Mouse (Mus musculus): Measurements from ENCODE around the gene Rab26.

Rab26 gene

GRCm38 (mm10) chr17:24534160-24534718 is at the start of gene Rab26:
TSS of gene Rab26 (minus strand) at chr17:24534210.
- no peak for DNase-seq

GRCm38 (mm10) chr17:24580287-24580686 is 46.3 kb upstream of the Rab26 start:
- DNase-seq: no peak

- no peak for DNase-seq
Observed at GRCm38 (mm10) chr17:24579532-24579931, 45.5 kb upstream of the Rab26 start.

- no peak for DNase-seq
Observed at GRCm38 (mm10) chr17:24573811-24574210, 39.8 kb upstream of the Rab26 start.

GRCm38 (mm10) chr17:24572651-24573245 is 38.7 kb upstream of the Rab26 start:
- no peak for DNase-seq

GRCm38 (mm10) chr17:24569837-24570236 is 35.8 kb upstream of the Rab26 start:
- DNase-seq: no peak

GRCm38 (mm10) chr17:24567034-24567779 is 33.2 kb upstream of the Rab26 start:
- peak; percentile 14 for DNase-seq

GRCm38 (mm10) chr17:24565792-24566191 is 31.8 kb upstream of the Rab26 start:
- no peak for DNase-seq

GRCm38 (mm10) chr17:24565092-24565491 is 31.1 kb upstream of the Rab26 start:
- DNase-seq: no peak

GRCm38 (mm10) chr17:24564422-24564821 is 30.4 kb upstream of the Rab26 start:
- no peak for DNase-seq

- no peak for DNase-seq
Observed at GRCm38 (mm10) chr17:24563638-24564037, 29.6 kb upstream of the Rab26 start.

GRCm38 (mm10) chr17:24561592-24561991 is 27.6 kb upstream of the Rab26 start:
- DNase-seq: no peak

- DNase-seq: no peak
Observed at GRCm38 (mm10) chr17:24560301-24561028, 26.5 kb upstream of the Rab26 start.

- no peak for DNase-seq
Observed at GRCm38 (mm10) chr17:24559146-24559545, 25.1 kb upstream of the Rab26 start.

GRCm38 (mm10) chr17:24558600-24559099 is 24.6 kb upstream of the Rab26 start:
- DNase-seq: peak; percentile 14

GRCm38 (mm10) chr17:24557091-24557490 is 23.1 kb upstream of the Rab26 start:
- DNase-seq: no peak

- DNase-seq: no peak
Observed at GRCm38 (mm10) chr17:24551050-24551444, 17.0 kb upstream of the Rab26 start.

- DNase-seq: peak; percentile 79
Observed at GRCm38 (mm10) chr17:24550416-24551049, 16.5 kb upstream of the Rab26 start.

GRCm38 (mm10) chr17:24549618-24550415 is 15.8 kb upstream of the Rab26 start, which contains the start of gene Pkd1:
TSS of gene Pkd1 (plus strand) at chr17:24549834.
- DNase-seq: peak; percentile 100

GRCm38 (mm10) chr17:24548921-24549617 is 15.1 kb upstream of the Rab26 start:
- DNase-seq: peak; percentile 76

- DNase-seq: peak; percentile 34
Observed at GRCm38 (mm10) chr17:24548435-24548834, 14.4 kb upstream of the Rab26 start.
